Mouse (Mus musculus) hindbrain, embryonic 15.5 days (tissue): ENCODE measurements around the gene Adcy7. TPM values are rescaled to one million over a fixed set of nuclear protein-coding genes. Genes with fewer than 3 reads are reported as not detected.
A peak's percentile ranks its signal among the peaks of the same experiment; 100 is the strongest.

Experiments
- ATAC-seq: fragments of 200-750 bp; cut with Nextera tagmentation; 2 replicates; pipeline ENCODE4 v1.8.0; 2017; ENCODE audit warnings: low read depth, moderate number of reproducible peaks, moderate TSS enrichment; ENCODE audit not compliant: low FRiP score
- H3K27ac ChIP-seq: fragments of 300-500 bp; sonication (generic); replicated peaks from 2 replicates; pipeline ENCODE4 v1.5.1; 2015; ENCODE audit warnings: mild to moderate bottlenecking, inconsistent platforms
- H3K27me3 ChIP-seq: fragments of 300-500 bp; sonication (generic); 2 replicates; pipeline ENCODE4 v1.6.1; 2015; ENCODE audit warnings: control low read depth, inconsistent platforms
- H3K36me3 ChIP-seq: fragments of 300-500 bp; sonication (generic); 2 replicates; pipeline ENCODE4 v1.6.1; 2015; ENCODE audit warnings: control low read depth, inconsistent platforms
- H3K4me1 ChIP-seq: fragments of 300-500 bp; sonication (generic); replicated peaks from 2 replicates; pipeline ENCODE4 v1.6.1; 2015; ENCODE audit warnings: control low read depth, inconsistent platforms
- H3K4me2 ChIP-seq: fragments of 300-500 bp; sonication (generic); 2 replicates; pipeline ENCODE4 v1.6.1; 2015; ENCODE audit warnings: moderate library complexity, mild to moderate bottlenecking, inconsistent platforms
- H3K4me3 ChIP-seq: fragments of 300-500 bp; sonication (generic); 2 replicates; pipeline ENCODE4 v1.5.1; 2015; ENCODE audit warnings: mild to moderate bottlenecking, inconsistent platforms
- H3K9ac ChIP-seq: fragments of 300-500 bp; sonication (generic); 2 replicates; pipeline ENCODE4 v1.6.1; 2015; ENCODE audit warnings: inconsistent platforms
- H3K9me3 ChIP-seq: fragments of 300-500 bp; sonication (generic); 2 replicates; pipeline ENCODE4 v1.6.1; 2016; ENCODE audit warnings: control low read depth, inconsistent platforms
- WGBS: fragments of 180-500 bp; shearing (Covaris S2); methylation state at CpG from one replicate; pipeline ENCODE4 v1.1.7; 2015; 5-methylcytosine and 5-hydroxymethylcytosine counted together
- polyA plus RNA-seq: library from polyadenylated mRNA; unstranded; fragments of >200 nt; fragmentation: Nextera tagmentation; extraction: Ambion mirVana; gene quantifications from 2 replicates; pipeline ENCODE4 v1.2.1, GENCODE M21; 2015

The Adcy7 gene
- polyA plus RNA-seq, 1 experiment from 2014 or later: 5.2 TPM

GRCm38 (mm10) chr8:88309274-88309873, 37.2 kb downstream of the Adcy7 start:
- 83% methylated on average over 10 of the region's 10 CpGs for WGBS
- no peaks in the 10 kb centered on the region for H3K27me3 ChIP-seq
- no peaks in the 10 kb centered on the region for H3K4me1 ChIP-seq
- H3K4me2 ChIP-seq: no peak overlapping the region
- no peak overlapping the region for H3K4me3 ChIP-seq
- H3K9ac ChIP-seq: no peak overlapping the region
- H3K36me3 ChIP-seq: no peaks in the 10 kb centered on the region
- H3K27ac ChIP-seq: no peak overlapping the region
- no peaks in the 10 kb centered on the region for H3K9me3 ChIP-seq
- ATAC-seq: no peak

GRCm38 (mm10) chr8:88309881-88310280, 37.7 kb downstream of the Adcy7 start:
- Histone ChIP-seq H3K4me2 (no peak overlapping the region), H3K4me3 (no peak overlapping the region), H3K27me3 (no peaks in the 10 kb centered on the region), H3K27ac (no peak overlapping the region), H3K36me3 (no peaks in the 10 kb centered on the region), H3K9ac (no peak overlapping the region), H3K4me1 (no peaks in the 10 kb centered on the region), H3K9me3 (no peaks in the 10 kb centered on the region)
- WGBS: 92% methylated on average over 7 of the region's 7 CpGs
- no peak for ATAC-seq

- 85% methylated on average over 13 of the region's 13 CpGs for WGBS
- H3K4me1 ChIP-seq: no peaks in the 10 kb centered on the region
- no peak overlapping the region for H3K4me2 ChIP-seq
- H3K9ac ChIP-seq: no peak overlapping the region
- H3K9me3 ChIP-seq: no peaks in the 10 kb centered on the region
- no peak overlapping the region for H3K4me3 ChIP-seq
- H3K27ac ChIP-seq: no peak overlapping the region
- H3K36me3 ChIP-seq: no peaks in the 10 kb centered on the region
- ATAC-seq: no peak
- no peaks in the 10 kb centered on the region for H3K27me3 ChIP-seq
Measured at GRCm38 (mm10) chr8:88310286-88310685, 38.1 kb downstream of the Adcy7 start.

GRCm38 (mm10) chr8:88312966-88313365, 40.8 kb downstream of the Adcy7 start:
- H3K9ac ChIP-seq: no peak overlapping the region
- WGBS: 70% methylated on average over 8 of the region's 8 CpGs
- H3K9me3 ChIP-seq: no peaks in the 10 kb centered on the region
- H3K27ac ChIP-seq: no peak overlapping the region
- ATAC-seq: no peak
- no peaks in the 10 kb centered on the region for H3K27me3 ChIP-seq
- H3K4me2 ChIP-seq: no peak overlapping the region
- no peak overlapping the region for H3K4me3 ChIP-seq
- H3K4me1 ChIP-seq: peaks cover 10% of the 10 kb centered on the region
- no peaks in the 10 kb centered on the region for H3K36me3 ChIP-seq

GRCm38 (mm10) chr8:88313991-88314390, 41.8 kb downstream of the Adcy7 start:
- Histone ChIP-seq H3K4me1 (peaks cover 10% of the 10 kb centered on the region), H3K9ac (no peak overlapping the region), H3K4me3 (no peak overlapping the region), H3K9me3 (no peaks in the 10 kb centered on the region), H3K27ac (no peak overlapping the region), H3K27me3 (no peaks in the 10 kb centered on the region), H3K36me3 (no peaks in the 10 kb centered on the region), H3K4me2 (no peak overlapping the region)
- no peak for ATAC-seq
- WGBS: 92% methylated on average over 12 of the region's 12 CpGs

- no peak for ATAC-seq
- Histone ChIP-seq H3K9ac (no peak overlapping the region), H3K27ac (no peak overlapping the region)
Measured at GRCm38 (mm10) chr8:88315302-88315701, 43.1 kb downstream of the Adcy7 start.

GRCm38 (mm10) chr8:88316139-88316931, 44.1 kb downstream of the Adcy7 start:
- WGBS: 34% methylated on average over 8 of the region's 8 CpGs

More at GRCm38 (mm10) chr8:88315302-88315701, 43.1 kb downstream of the Adcy7 start:
- Histone ChIP-seq H3K27me3 (no peaks in the 10 kb centered on the region), H3K36me3 (no peaks in the 10 kb centered on the region), H3K4me2 (no peak overlapping the region), H3K4me3 (no peak overlapping the region), H3K4me1 (peaks cover 10% of the 10 kb centered on the region), H3K9me3 (no peaks in the 10 kb centered on the region)
- WGBS: 97% methylated on average over 8 of the region's 8 CpGs

GRCm38 (mm10) chr8:88317341-88317740, 45.1 kb downstream of the Adcy7 start:
- Histone ChIP-seq H3K27ac (no peak overlapping the region), H3K4me3 (no peak overlapping the region), H3K4me1 (peaks cover 10% of the 10 kb centered on the region), H3K9me3 (no peaks in the 10 kb centered on the region), H3K9ac (no peak overlapping the region), H3K4me2 (no peak overlapping the region), H3K36me3 (no peaks in the 10 kb centered on the region), H3K27me3 (no peaks in the 10 kb centered on the region)
- no peak for ATAC-seq
- 74% methylated on average over 5 of the region's 5 CpGs for WGBS

More at GRCm38 (mm10) chr8:88316139-88316931, 44.1 kb downstream of the Adcy7 start:
- Histone ChIP-seq H3K36me3 (no peaks in the 10 kb centered on the region), H3K4me1 (peaks cover 10% of the 10 kb centered on the region), H3K27me3 (no peaks in the 10 kb centered on the region), H3K9me3 (no peaks in the 10 kb centered on the region), H3K9ac (no peak overlapping the region), H3K4me3 (no peak overlapping the region), H3K4me2 (no peak overlapping the region), H3K27ac (no peak overlapping the region)
- ATAC-seq: peak; percentile 77

GRCm38 (mm10) chr8:88318151-88318550, 45.9 kb downstream of the Adcy7 start:
- Histone ChIP-seq H3K9me3 (no peaks in the 10 kb centered on the region), H3K27me3 (no peaks in the 10 kb centered on the region)
- WGBS: 97% methylated on average over 8 of the region's 8 CpGs

GRCm38 (mm10) chr8:88320134-88320533, 47.9 kb downstream of the Adcy7 start:
- WGBS: 97% methylated on average over 6 of the region's 6 CpGs
- no peaks in the 10 kb centered on the region for H3K27me3 ChIP-seq
- H3K4me2 ChIP-seq: no peak overlapping the region
- no peak for ATAC-seq
- no peaks in the 10 kb centered on the region for H3K9me3 ChIP-seq
- H3K4me1 ChIP-seq: peaks cover 10% of the 10 kb centered on the region
- no peak overlapping the region for H3K4me3 ChIP-seq
- no peak overlapping the region for H3K9ac ChIP-seq
- H3K36me3 ChIP-seq: peaks cover 3% of the 10 kb centered on the region; the same call in 1 of the 2 replicates
- H3K27ac ChIP-seq: no peak overlapping the region

More at GRCm38 (mm10) chr8:88318151-88318550, 45.9 kb downstream of the Adcy7 start:
- H3K4me2 ChIP-seq: no peak overlapping the region
- no peak overlapping the region for H3K27ac ChIP-seq
- peaks cover 10% of the 10 kb centered on the region for H3K4me1 ChIP-seq
- H3K4me3 ChIP-seq: no peak overlapping the region
- no peak overlapping the region for H3K9ac ChIP-seq
- ATAC-seq: no peak
- no peaks in the 10 kb centered on the region for H3K36me3 ChIP-seq

- peaks cover 3% of the 10 kb centered on the region; the same call in 1 of the 2 replicates for H3K36me3 ChIP-seq
- WGBS: 93% methylated on average over 5 of the region's 5 CpGs
- H3K4me1 ChIP-seq: peaks cover 5% of the 10 kb centered on the region
- no peaks in the 10 kb centered on the region for H3K9me3 ChIP-seq
- no peaks in the 10 kb centered on the region for H3K27me3 ChIP-seq
- no peak overlapping the region for H3K4me2 ChIP-seq
- H3K4me3 ChIP-seq: no peak overlapping the region
- no peak for ATAC-seq
- H3K9ac ChIP-seq: no peak overlapping the region
- no peak overlapping the region for H3K27ac ChIP-seq
Measured at GRCm38 (mm10) chr8:88321387-88321786, 49.2 kb downstream of the Adcy7 start.

GRCm38 (mm10) chr8:88323523-88323922, 51.3 kb downstream of the Adcy7 start:
- H3K4me1 ChIP-seq: no peaks in the 10 kb centered on the region
- H3K27me3 ChIP-seq: no peaks in the 10 kb centered on the region
- no peak overlapping the region for H3K27ac ChIP-seq
- no peak overlapping the region for H3K4me2 ChIP-seq
- no peak for ATAC-seq
- H3K9ac ChIP-seq: no peak overlapping the region
- H3K4me3 ChIP-seq: no peak overlapping the region
- H3K9me3 ChIP-seq: no peaks in the 10 kb centered on the region
- H3K36me3 ChIP-seq: peaks cover 13% of the 10 kb centered on the region
- WGBS: 90% methylated on average over 5 of the region's 5 CpGs
